23 mouse cellular contexts compared by ENCODE assay signal in genomic region chr1:20683853-20684252, GRCm38 (mm10). TPM values are rescaled to one million over a fixed set of nuclear protein-coding genes. Genes with fewer than 3 reads are reported as not detected.
"Had no signal": no experiment of that assay in that cellular context is flagged by ENCODE, and none has a peak within 500 bp of the region (broad histone marks: within the 10 kb centered on the region; RNA-seq: fewer than 3 reads in every experiment).

No protein-coding gene starts in this region.

- H3K4me2 ChIP-seq: neural tube, embryonic 12.5 days; neural tube, embryonic 13.5 days; neural tube, embryonic 15.5 days; stomach, embryonic 15.5 days had no signal

- DNase-seq: retina, postnatal 1 day; right cerebral cortex, adult 18-20 months; right cerebral cortex, postnatal 14 days; right cerebral cortex, postnatal 25 days; right cerebral cortex, postnatal 4 days; spleen, adult 18-20 months; thymus, adult 18-20 months; thymus, adult 2 months; thymus, postnatal 14 days; thymus, postnatal 25 days; thymus, postnatal 36 days; thymus, postnatal 4 days had no signal

- H3K4me3 ChIP-seq: neural tube, embryonic 12.5 days; neural tube, embryonic 13.5 days; neural tube, embryonic 15.5 days; stomach, embryonic 15.5 days had no signal

- H3K27me3 ChIP-seq: neural tube, embryonic 12.5 days; neural tube, embryonic 13.5 days; neural tube, embryonic 15.5 days; stomach, embryonic 15.5 days had no signal

- H3K36me3 ChIP-seq: neural tube, embryonic 12.5 days; neural tube, embryonic 13.5 days; neural tube, embryonic 15.5 days; stomach, embryonic 15.5 days had no signal

RNA-seq across cellular contexts. Expression of gene Il17a, which starts 46.9 kb away (rescaled TPM):
- polyA plus RNA-seq: neural tube, embryonic 12.5 days; neural tube, embryonic 13.5 days; neural tube, embryonic 14.5 days; neural tube, embryonic 15.5 days; spleen, adult 2 months; stomach, embryonic 14.5 days; stomach, embryonic 15.5 days; stomach, embryonic 16.5 days; stomach, postnatal 0 days; testis, adult 2 months; urinary bladder, adult 2 months had no signal
